Mouse (Mus musculus): ENCODE data around the gene Rasgrp2.

The Rasgrp2 gene

GRCm38 (mm10) chr19:6427653-6428434, 28.7 kb downstream of the Rasgrp2 start:
- peak; percentile 22 for DNase-seq (ENCODE audit: low spot score)

- DNase-seq (ENCODE audit: low spot score): no peak
These were observed 29.5 kb downstream of the Rasgrp2 start for GRCm38 (mm10) chr19:6428501-6429200.

- no peak for DNase-seq (ENCODE audit: low spot score)
These were observed 43.9 kb downstream of the Rasgrp2 start for GRCm38 (mm10) chr19:6443016-6443415.

GRCm38 (mm10) chr19:6445761-6446423, 46.8 kb downstream of the Rasgrp2 start:
- no peak for DNase-seq (ENCODE audit: low spot score)

- no peak for DNase-seq (ENCODE audit: low spot score)
These were observed 47.7 kb downstream of the Rasgrp2 start for GRCm38 (mm10) chr19:6446736-6447437.

- no peak for DNase-seq (ENCODE audit: low spot score)
These were observed 49.6 kb downstream of the Rasgrp2 start for GRCm38 (mm10) chr19:6448752-6449151.

- no peak for DNase-seq (ENCODE audit: low spot score)
These were observed 50.7 kb downstream of the Rasgrp2 start for GRCm38 (mm10) chr19:6449841-6450240.

GRCm38 (mm10) chr19:6452030-6452494, 52.9 kb downstream of the Rasgrp2 start:
- peak; percentile 87 for DNase-seq (ENCODE audit: low spot score)

- no peak for DNase-seq (ENCODE audit: low spot score)
These were observed 53.7 kb downstream of the Rasgrp2 start for GRCm38 (mm10) chr19:6452672-6453310.

GRCm38 (mm10) chr19:6453349-6453748, 54.2 kb downstream of the Rasgrp2 start:
- DNase-seq (ENCODE audit: low spot score): no peak

- no peak for DNase-seq (ENCODE audit: low spot score)
These were observed 55.0 kb downstream of the Rasgrp2 start for GRCm38 (mm10) chr19:6454041-6454720.

GRCm38 (mm10) chr19:6459504-6459903, 60.4 kb downstream of the Rasgrp2 start:
- no peak for DNase-seq (ENCODE audit: low spot score)

- DNase-seq (ENCODE audit: low spot score): no peak
These were observed 63.7 kb downstream of the Rasgrp2 start for GRCm38 (mm10) chr19:6462841-6463240.

- DNase-seq (ENCODE audit: low spot score): no peak
These were observed 65.3 kb downstream of the Rasgrp2 start for GRCm38 (mm10) chr19:6464306-6465071.
